Mouse (Mus musculus): Measurements from ENCODE around the gene Dtnbp1. TPM values are rescaled to one million over a fixed set of nuclear protein-coding genes. Genes with fewer than 3 reads are reported as not detected.

Dtnbp1 gene
- polyA plus RNA-seq, 1 experiment from 2014 or later: 93.0 TPM

- no peaks in the 10 kb centered on the region for H3K27me3 ChIP-seq (ENCODE audit: insufficient read depth, low read length)
- no peak for TF ChIP-seq CTCF (IDR thresholded peaks at IDR 0.05; ENCODE audit: low read depth)
- no peak overlapping the region for H3K9ac ChIP-seq (ENCODE audit: low read depth, low read length)
- H3K9me3 ChIP-seq (replicated peaks; ENCODE audit: low read length): no peaks in the 10 kb centered on the region
- no peak overlapping the region for H3K27ac ChIP-seq
- peak; percentile 29 for DNase-seq (ENCODE audit: low spot score)
- H3K4me3 ChIP-seq (replicated peaks; ENCODE audit: low read depth, low read length): no peak overlapping the region
- H3K36me3 ChIP-seq (ENCODE audit: insufficient read depth, low read length): peaks cover 9% of the 10 kb centered on the region; the same call in 1 of the 2 replicates
- H3K4me2 ChIP-seq (ENCODE audit: low read length): no peak overlapping the region
- no peak for ATAC-seq (replicated peaks; ENCODE audit: low FRiP score, low read depth)
- WGBS: 50% methylated on average over 8 of the region's 8 CpGs
- no peaks in the 10 kb centered on the region for H3K4me1 ChIP-seq (replicated peaks; ENCODE audit: insufficient read depth, low read length)
These were observed 54.9 kb downstream of the Dtnbp1 start for GRCm38 (mm10) chr13:44946880-44947635.

DNA sequence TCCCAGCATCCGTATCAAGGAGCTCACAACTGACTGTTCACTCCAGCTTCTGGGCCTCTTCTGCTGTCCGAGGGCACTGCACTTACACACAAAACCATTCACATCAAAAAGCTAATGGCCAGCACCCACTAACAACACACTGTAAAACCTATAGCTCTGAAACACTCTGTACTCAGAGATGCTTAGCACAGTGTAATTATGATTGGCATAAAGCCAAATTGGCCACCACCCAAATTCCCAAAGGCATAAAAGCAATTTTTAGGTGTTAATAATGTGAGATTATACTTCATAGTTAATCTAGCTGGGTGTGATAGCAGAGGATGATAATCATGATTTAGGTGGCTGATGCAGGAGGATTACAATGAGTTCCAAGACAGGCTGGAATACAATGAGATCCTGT lies 58.3 kb downstream of the Dtnbp1 start:
- Histone ChIP-seq H3K36me3 (ENCODE audit: insufficient read depth, low read length) (peaks cover 6% of the 10 kb centered on the region; the same call in 1 of the 2 replicates), H3K9me3 (replicated peaks; ENCODE audit: low read length) (no peaks in the 10 kb centered on the region), H3K4me1 (replicated peaks; ENCODE audit: insufficient read depth, low read length) (0 out of 2 replicates have a peak, but pooled peaks cover 6% of the 10 kb centered on the region), H3K4me2 (ENCODE audit: low read length) (no peak overlapping the region), H3K9ac (ENCODE audit: low read depth, low read length) (no peak overlapping the region), H3K27ac (no peak overlapping the region), H3K4me3 (replicated peaks; ENCODE audit: low read depth, low read length) (no peak overlapping the region), H3K27me3 (ENCODE audit: insufficient read depth, low read length) (no peaks in the 10 kb centered on the region)
- 81% methylated on average over 2 of the region's 2 CpGs for WGBS
- TF ChIP-seq CTCF (IDR thresholded peaks at IDR 0.05; ENCODE audit: low read depth): no peak
- no peak for DNase-seq (ENCODE audit: low spot score)
- ATAC-seq (replicated peaks; ENCODE audit: low FRiP score, low read depth): no peak

DNA sequence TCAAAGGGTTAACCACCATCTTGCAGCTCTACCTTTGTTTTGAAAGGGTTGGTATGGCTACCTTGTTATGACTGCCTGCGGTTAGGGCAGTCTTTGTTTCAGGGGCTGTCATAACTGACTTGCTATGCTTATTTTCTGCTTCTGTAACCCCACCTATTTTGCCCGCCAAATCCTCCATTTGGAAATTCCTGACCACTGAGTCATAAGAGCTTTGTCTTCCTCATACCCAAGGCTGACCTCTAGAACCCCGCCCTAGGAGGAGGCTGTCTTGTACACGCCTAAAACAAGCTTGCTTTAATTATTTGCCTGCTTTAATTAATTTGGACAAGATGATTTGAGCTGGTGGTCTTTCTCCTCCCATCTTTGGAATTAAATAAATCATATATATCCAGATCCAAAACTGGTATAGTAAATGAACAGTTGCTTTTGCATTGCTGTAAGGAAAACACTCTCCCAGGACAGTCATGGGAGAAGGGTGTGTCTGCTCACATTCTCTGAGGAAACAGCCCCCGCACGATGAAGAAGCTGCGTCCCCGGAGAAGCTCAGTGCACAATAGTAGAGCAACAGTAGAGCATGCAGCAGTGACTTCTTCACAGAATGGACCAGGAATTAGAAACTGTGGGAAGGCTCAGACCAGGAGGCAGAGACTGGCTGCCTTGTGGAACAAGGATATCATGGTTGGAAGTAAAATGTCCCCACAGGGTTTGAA lies 62.5 kb downstream of the Dtnbp1 start:
- DNase-seq (ENCODE audit: low spot score) (peak; percentile 20), ATAC-seq (replicated peaks; ENCODE audit: low FRiP score, low read depth) (no peak)
- WGBS: 46% methylated on average over 8 of the region's 8 CpGs
- Histone ChIP-seq H3K4me1 (replicated peaks; ENCODE audit: insufficient read depth, low read length) (0 out of 2 replicates have a peak, but pooled peaks cover 9% of the 10 kb centered on the region), H3K4me2 (ENCODE audit: low read length) (no peak overlapping the region), H3K4me3 (replicated peaks; ENCODE audit: low read depth, low read length) (no peak overlapping the region), H3K27ac (peak overlapping the region; percentile 25; the same call in 1 of the 2 replicates), H3K9me3 (replicated peaks; ENCODE audit: low read length) (no peaks in the 10 kb centered on the region), H3K9ac (ENCODE audit: low read depth, low read length) (no peak overlapping the region), H3K36me3 (ENCODE audit: insufficient read depth, low read length) (peaks cover 6% of the 10 kb centered on the region; the same call in 1 of the 2 replicates), H3K27me3 (ENCODE audit: insufficient read depth, low read length) (no peaks in the 10 kb centered on the region)
- TF ChIP-seq CTCF (IDR thresholded peaks at IDR 0.05; ENCODE audit: low read depth): no peak

- H3K27ac ChIP-seq: no peak overlapping the region
- DNase-seq (ENCODE audit: low spot score) (no peak), ATAC-seq (replicated peaks; ENCODE audit: low FRiP score, low read depth) (no peak)
- H3K36me3 ChIP-seq (ENCODE audit: insufficient read depth, low read length): no peaks in the 10 kb centered on the region
- no peak for TF ChIP-seq CTCF (IDR thresholded peaks at IDR 0.05; ENCODE audit: low read depth)
- H3K9ac ChIP-seq (ENCODE audit: low read depth, low read length): no peak overlapping the region
- peaks cover 9% of the 10 kb centered on the region; the same call in 1 of the 2 replicates for H3K4me1 ChIP-seq (replicated peaks; ENCODE audit: insufficient read depth, low read length)
- no peaks in the 10 kb centered on the region for H3K27me3 ChIP-seq (ENCODE audit: insufficient read depth, low read length)
- H3K9me3 ChIP-seq (replicated peaks; ENCODE audit: low read length): no peaks in the 10 kb centered on the region
- WGBS: 82% methylated on average over 3 of the region's 3 CpGs
- H3K4me3 ChIP-seq (replicated peaks; ENCODE audit: low read depth, low read length): no peak overlapping the region
- H3K4me2 ChIP-seq (ENCODE audit: low read length): no peak overlapping the region
These were observed 64.3 kb downstream of the Dtnbp1 start for GRCm38 (mm10) chr13:44937681-44938080.

DNA sequence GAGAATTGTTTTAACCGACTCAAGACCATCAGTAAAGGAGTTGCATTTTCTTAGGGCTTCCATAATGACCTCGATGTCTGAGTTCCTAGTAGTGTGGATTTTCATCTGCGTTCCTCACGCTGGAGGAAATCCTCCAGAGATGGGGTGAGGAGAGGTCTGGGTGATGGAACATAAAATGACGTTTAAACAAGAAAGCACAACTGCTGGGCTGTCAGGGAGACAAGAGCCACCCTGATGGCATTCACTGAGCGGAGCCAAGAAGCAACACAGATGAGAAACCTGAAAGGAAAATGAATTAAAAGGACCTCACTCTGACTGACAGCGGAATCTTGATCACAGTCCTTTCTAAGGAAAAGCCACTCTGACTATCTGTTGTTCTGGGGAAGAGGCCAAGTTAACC lies 68.4 kb downstream of the Dtnbp1 start:
- ATAC-seq (replicated peaks; ENCODE audit: low FRiP score, low read depth): no peak
- no peaks in the 10 kb centered on the region for H3K9me3 ChIP-seq (replicated peaks; ENCODE audit: low read length)
- no peak overlapping the region for H3K4me2 ChIP-seq (ENCODE audit: low read length)
- 49% methylated on average over 7 of the region's 7 CpGs for WGBS
- H3K36me3 ChIP-seq (ENCODE audit: insufficient read depth, low read length): 0 out of 2 replicates have a peak, but pooled peaks cover 5% of the 10 kb centered on the region
- no peak overlapping the region for H3K9ac ChIP-seq (ENCODE audit: low read depth, low read length)
- H3K27ac ChIP-seq: no peak overlapping the region
- no peak for TF ChIP-seq CTCF (IDR thresholded peaks at IDR 0.05; ENCODE audit: low read depth)
- no peak overlapping the region for H3K4me3 ChIP-seq (replicated peaks; ENCODE audit: low read depth, low read length)
- peaks cover 3% of the 10 kb centered on the region; the same call in 1 of the 2 replicates for H3K4me1 ChIP-seq (replicated peaks; ENCODE audit: insufficient read depth, low read length)
- peak; percentile 18 for DNase-seq (ENCODE audit: low spot score)
- no peaks in the 10 kb centered on the region for H3K27me3 ChIP-seq (ENCODE audit: insufficient read depth, low read length)
